Mouse (Mus musculus) intestine, embryonic 16.5 days (tissue): ENCODE measurements around the gene Nfil3. TPM values are rescaled to one million over a fixed set of nuclear protein-coding genes. Genes with fewer than 3 reads are reported as not detected.
A peak's percentile ranks its signal among the peaks of the same experiment; 100 is the strongest.

Source experiments
- ATAC-seq: fragments of 200-750 bp; cut with Nextera tagmentation; 2 replicates; pipeline ENCODE4 v1.8.0; 2017; ENCODE audit warnings: moderate TSS enrichment, moderate library complexity
- H3K27ac ChIP-seq: fragments of 300-500 bp; sonication (generic); 2 replicates; pipeline ENCODE4 v1.5.1; 2014; ENCODE audit warnings: mild to moderate bottlenecking, low read length
- H3K27me3 ChIP-seq: fragments of 300-500 bp; sonication (generic); replicated peaks from 2 replicates; pipeline ENCODE4 v1.6.1; 2014; ENCODE audit warnings: low read length, control low read depth, mixed read lengths; ENCODE audit not compliant: control insufficient read depth, insufficient read depth
- H3K36me3 ChIP-seq: fragments of 300-500 bp; sonication (generic); 2 replicates; pipeline ENCODE4 v1.6.1; 2014; ENCODE audit warnings: low read length, control low read depth; ENCODE audit not compliant: control insufficient read depth, insufficient read depth
- H3K4me1 ChIP-seq: fragments of 300-500 bp; sonication (generic); 2 replicates; pipeline ENCODE4 v1.6.1; 2014; ENCODE audit warnings: low read length, control low read depth, mixed read lengths; ENCODE audit not compliant: control insufficient read depth, insufficient read depth
- H3K4me2 ChIP-seq: fragments of 300-500 bp; sonication (generic); 2 replicates; pipeline ENCODE4 v1.6.1; 2014; ENCODE audit warnings: low read depth, low read length, control low read depth
- H3K4me3 ChIP-seq: fragments of 300-500 bp; sonication (generic); 2 replicates; pipeline ENCODE4 v1.5.1; 2014; ENCODE audit warnings: mild to moderate bottlenecking, low read length
- H3K9ac ChIP-seq: fragments of 300-500 bp; sonication (generic); 2 replicates; pipeline ENCODE4 v1.6.1; 2014; ENCODE audit warnings: low read depth, low read length
- H3K9me3 ChIP-seq: fragments of 300-500 bp; sonication (generic); 2 replicates; pipeline ENCODE4 v1.6.1; 2016; ENCODE audit warnings: low read length, control low read depth; ENCODE audit not compliant: control insufficient read depth
- WGBS: fragments of 180-500 bp; shearing (Covaris S2); extraction: QIAGEN DNeasy Blood & Tissue Kit; methylation state at CpG from one replicate; pipeline ENCODE4 v1.1.7; 2014; 5-methylcytosine and 5-hydroxymethylcytosine counted together
- polyA plus RNA-seq: library from polyadenylated mRNA; unstranded; fragments of >200 nt; fragmentation: Nextera tagmentation; extraction: Ambion mirVana; gene quantifications from 2 replicates; pipeline ENCODE4 v1.2.1, GENCODE M21; 2015

Nfil3 gene
- polyA plus RNA-seq, 1 experiment from 2014 or later, result 28.4 TPM

DNA sequence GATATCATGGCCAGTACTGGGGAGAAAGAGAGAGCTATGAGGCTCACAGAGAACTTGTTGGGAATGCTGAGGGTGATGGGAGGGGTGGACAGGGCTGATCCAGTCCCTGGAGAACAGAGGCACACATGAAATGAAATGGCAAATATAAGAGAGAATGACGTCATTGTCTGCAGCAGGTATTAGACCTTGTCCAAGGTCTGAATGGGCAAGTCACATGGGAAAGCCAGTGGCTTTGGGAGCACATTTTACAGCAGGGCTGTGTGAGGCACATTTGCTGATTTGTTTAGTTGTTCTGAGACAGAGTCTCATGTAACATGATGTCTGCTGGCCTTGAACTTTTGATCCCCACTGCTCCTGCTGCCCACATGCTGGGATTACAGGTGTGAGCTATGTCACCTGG is 7.0 kb upstream of the Nfil3 start:
- no peaks in the 10 kb centered on the region for H3K4me1 ChIP-seq
- no peak overlapping the region for H3K4me3 ChIP-seq
- H3K9me3 ChIP-seq, result no peaks in the 10 kb centered on the region
- peak; percentile 54; the same call in 1 of the 2 replicates for ATAC-seq
- H3K9ac ChIP-seq, result no peak overlapping the region
- H3K27ac ChIP-seq, result no peak overlapping the region
- no peaks in the 10 kb centered on the region for H3K27me3 ChIP-seq
- no peaks in the 10 kb centered on the region for H3K36me3 ChIP-seq
- 44% methylated on average over 1 of the region's 1 CpGs for WGBS
- no peak overlapping the region for H3K4me2 ChIP-seq

DNA sequence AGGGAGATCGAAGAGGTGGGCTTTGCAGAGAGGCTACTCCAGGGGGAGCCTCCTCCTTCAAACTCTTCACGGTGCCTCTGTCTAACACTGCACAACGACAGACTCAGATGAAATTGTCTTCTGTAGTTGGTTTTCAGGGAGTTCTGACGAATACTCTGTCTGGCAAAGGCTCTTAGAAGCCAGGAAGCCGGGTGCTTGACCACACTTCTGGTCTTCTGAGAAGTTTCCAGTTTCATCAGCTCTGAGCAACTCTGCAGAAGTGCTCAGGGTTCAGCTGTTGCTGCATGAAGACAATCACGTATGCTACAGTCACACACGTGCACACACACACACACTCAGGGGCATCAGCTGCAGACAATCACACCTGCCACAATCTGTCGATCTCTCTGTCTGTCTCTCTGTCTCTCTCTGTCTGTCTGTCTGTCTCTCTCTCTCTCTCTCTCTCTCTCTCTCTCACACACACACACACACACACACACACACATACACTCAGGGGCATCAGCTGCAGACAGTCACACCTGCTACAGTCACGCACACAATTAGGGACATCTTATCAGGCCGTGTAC is 5.4 kb upstream of the Nfil3 start:
- no peaks in the 10 kb centered on the region for H3K27me3 ChIP-seq
- no peak for ATAC-seq
- H3K36me3 ChIP-seq, result no peaks in the 10 kb centered on the region
- H3K9me3 ChIP-seq, result no peaks in the 10 kb centered on the region
- peaks cover 6% of the 10 kb centered on the region; the same call in 1 of the 2 replicates for H3K4me1 ChIP-seq
- no peak overlapping the region for H3K27ac ChIP-seq
- H3K4me3 ChIP-seq, result no peak overlapping the region
- H3K4me2 ChIP-seq, result no peak overlapping the region
- H3K9ac ChIP-seq, result no peak overlapping the region
- WGBS, result 63% methylated on average over 10 of the region's 10 CpGs

GRCm38 (mm10) chr13:52985508-52986214 is 4.8 kb upstream of the Nfil3 start:
- Histone ChIP-seq H3K9me3 (no peaks in the 10 kb centered on the region), H3K4me3 (no peak overlapping the region), H3K4me2 (no peak overlapping the region), H3K9ac (no peak overlapping the region), H3K4me1 (peaks cover 6% of the 10 kb centered on the region; the same call in 1 of the 2 replicates), H3K27ac (no peak overlapping the region), H3K27me3 (no peaks in the 10 kb centered on the region), H3K36me3 (no peaks in the 10 kb centered on the region)
- no peak for ATAC-seq
- 84% methylated on average over 12 of the region's 12 CpGs for WGBS

GRCm38 (mm10) chr13:52982703-52983102 is 1.8 kb upstream of the Nfil3 start:
- peak overlapping the region; percentile 35; the same call in 1 of the 2 replicates for H3K4me3 ChIP-seq

GRCm38 (mm10) chr13:52981441-52982281 is 788 bp upstream of the Nfil3 start:
- ATAC-seq, result peak; percentile 32
- Histone ChIP-seq H3K36me3 (no peaks in the 10 kb centered on the region), H3K4me3 (peak overlapping the region; percentile 89), H3K4me1 (peaks cover 18% of the 10 kb centered on the region), H3K27ac (peak overlapping the region; percentile 86), H3K27me3 (no peaks in the 10 kb centered on the region), H3K9ac (peak overlapping the region; percentile 81), H3K4me2 (peak overlapping the region; percentile 98), H3K9me3 (no peaks in the 10 kb centered on the region)
- 1% methylated on average over 51 of the region's 51 CpGs for WGBS

More at GRCm38 (mm10) chr13:52982703-52983102, 1.8 kb upstream of the Nfil3 start:
- peak overlapping the region; percentile 98 for H3K4me2 ChIP-seq
- H3K9ac ChIP-seq, result no peak overlapping the region
- no peak overlapping the region for H3K27ac ChIP-seq
- WGBS, result under 1% methylated on average over 12 of the region's 12 CpGs
- no peaks in the 10 kb centered on the region for H3K27me3 ChIP-seq
- H3K9me3 ChIP-seq, result no peaks in the 10 kb centered on the region
- ATAC-seq, result no peak
- no peaks in the 10 kb centered on the region for H3K36me3 ChIP-seq
- H3K4me1 ChIP-seq, result peaks cover 10% of the 10 kb centered on the region

DNA sequence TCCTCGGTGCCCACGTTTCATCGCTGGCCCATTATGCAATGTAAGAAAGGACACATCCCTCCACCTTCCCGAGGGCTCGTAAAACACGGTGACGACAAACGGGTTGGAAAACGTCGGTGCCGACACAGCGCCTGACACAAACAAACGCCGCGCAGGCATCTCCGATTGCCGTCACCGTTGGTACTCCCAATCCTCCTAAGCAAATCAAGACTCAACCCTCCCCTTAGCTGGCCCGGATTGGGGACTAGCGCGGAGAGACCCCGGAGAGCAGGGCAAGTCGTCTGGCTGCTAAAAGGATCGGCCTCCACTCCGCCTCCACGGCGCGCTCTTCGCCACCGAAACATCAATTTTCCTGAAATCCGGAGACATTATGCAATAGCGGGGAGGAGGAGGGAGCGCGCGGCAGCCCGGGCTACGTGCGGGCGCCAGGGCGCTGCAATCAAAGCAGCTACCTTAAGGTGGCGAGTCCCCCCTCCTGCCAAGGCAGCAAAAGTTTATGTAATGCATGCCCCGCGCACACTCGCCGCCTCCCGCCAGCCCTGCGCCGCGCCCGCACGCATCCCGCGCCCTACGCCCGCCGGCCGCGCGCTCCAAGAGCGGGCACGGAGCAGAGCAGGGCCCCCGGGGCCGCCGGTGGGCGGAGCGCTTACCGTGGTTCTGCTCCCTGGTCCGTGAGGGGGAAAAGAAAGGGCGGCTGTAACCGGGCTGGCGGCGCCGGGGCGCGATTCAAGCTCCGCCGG is 492 bp downstream of the Nfil3 start:
- WGBS, result under 1% methylated on average over 77 of the region's 77 CpGs
- H3K27ac ChIP-seq, result peak overlapping the region; percentile 95
- peak overlapping the region; percentile 53 for H3K4me2 ChIP-seq
- H3K4me1 ChIP-seq, result peaks cover 26% of the 10 kb centered on the region
- peak overlapping the region; percentile 89 for H3K4me3 ChIP-seq
- peak overlapping the region; percentile 94 for H3K9ac ChIP-seq
- no peaks in the 10 kb centered on the region for H3K27me3 ChIP-seq
- ATAC-seq, result peak; percentile 67
- H3K36me3 ChIP-seq, result no peaks in the 10 kb centered on the region
- no peaks in the 10 kb centered on the region for H3K9me3 ChIP-seq

- H3K36me3 ChIP-seq, result no peaks in the 10 kb centered on the region
- peaks cover 28% of the 10 kb centered on the region for H3K4me1 ChIP-seq
These were observed 1.4 kb downstream of the Nfil3 start for GRCm38 (mm10) chr13:52979331-52980051.

GRCm38 (mm10) chr13:52978321-52978981 is 2.4 kb downstream of the Nfil3 start:
- Histone ChIP-seq H3K4me1 (peaks cover 30% of the 10 kb centered on the region), H3K9ac (peak overlapping the region; percentile 80), H3K9me3 (no peaks in the 10 kb centered on the region), H3K4me3 (peak overlapping the region; percentile 66), H3K27me3 (no peaks in the 10 kb centered on the region), H3K4me2 (peak overlapping the region; percentile 95), H3K36me3 (no peaks in the 10 kb centered on the region), H3K27ac (peak overlapping the region; percentile 78)
- WGBS, result under 1% methylated on average over 63 of the region's 64 CpGs
- no peak for ATAC-seq

More at GRCm38 (mm10) chr13:52979331-52980051, 1.4 kb downstream of the Nfil3 start:
- H3K9ac ChIP-seq, result peak overlapping the region; percentile 94
- no peaks in the 10 kb centered on the region for H3K9me3 ChIP-seq
- H3K27me3 ChIP-seq, result no peaks in the 10 kb centered on the region
- ATAC-seq, result no peak
- H3K4me3 ChIP-seq, result peak overlapping the region; percentile 89
- WGBS, result under 1% methylated on average over 22 of the region's 22 CpGs
- H3K27ac ChIP-seq, result peak overlapping the region; percentile 95
- peak overlapping the region; percentile 53 for H3K4me2 ChIP-seq
